Mouse (Mus musculus): ENCODE data around the gene Vapb. TPM values are rescaled to one million over a fixed set of nuclear protein-coding genes. Genes with fewer than 3 reads are reported as not detected.

Vapb gene
- total RNA-seq, 2 experiments from 2014 or later = 5.9 to 19.5 TPM

DNA sequence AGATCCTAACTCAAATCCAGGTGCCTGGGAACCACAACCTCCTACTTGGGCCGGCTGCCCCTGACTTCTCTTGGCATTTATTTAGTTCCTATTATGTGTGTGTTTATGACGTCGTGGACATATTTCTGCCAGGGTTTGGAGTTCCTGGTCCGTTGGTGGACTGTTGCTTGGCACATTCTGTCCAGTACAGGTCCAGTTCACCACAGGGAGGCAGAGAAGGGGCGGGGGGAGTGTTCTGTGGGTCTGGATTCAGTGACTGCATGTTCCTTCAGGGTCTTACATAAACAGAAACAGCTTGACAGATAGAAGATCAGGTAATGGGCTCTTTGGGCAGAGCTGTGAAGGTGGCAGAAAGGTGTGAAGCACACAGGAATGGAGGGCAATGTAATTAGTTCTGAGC lies 75.8 kb downstream of the Vapb start:
- no peak for ATAC-seq (replicated peaks; ENCODE audit: low FRiP score, poor library complexity, severe bottlenecking)

DNA sequence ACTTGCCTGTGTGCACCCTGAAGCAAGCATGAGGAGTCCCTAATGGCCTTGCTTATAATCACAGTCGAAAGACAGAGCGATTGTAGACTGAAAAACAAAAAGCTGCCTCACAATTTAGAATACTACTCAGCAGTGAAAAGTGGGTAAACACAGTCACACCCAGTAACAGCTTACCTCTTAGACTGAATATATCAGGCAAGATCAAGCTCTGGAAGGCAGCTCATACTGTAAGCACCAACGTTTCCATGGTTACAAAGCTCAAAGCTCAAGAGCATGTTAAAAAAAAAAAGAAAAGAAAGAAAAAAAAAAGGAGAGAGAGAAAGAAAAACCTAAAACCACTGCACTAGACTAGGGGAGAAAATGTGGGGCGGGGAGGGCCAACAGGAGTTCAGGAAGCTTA lies 89.0 kb downstream of the Vapb start:
- ATAC-seq (replicated peaks; ENCODE audit: low FRiP score, poor library complexity, severe bottlenecking) = no peak

DNA sequence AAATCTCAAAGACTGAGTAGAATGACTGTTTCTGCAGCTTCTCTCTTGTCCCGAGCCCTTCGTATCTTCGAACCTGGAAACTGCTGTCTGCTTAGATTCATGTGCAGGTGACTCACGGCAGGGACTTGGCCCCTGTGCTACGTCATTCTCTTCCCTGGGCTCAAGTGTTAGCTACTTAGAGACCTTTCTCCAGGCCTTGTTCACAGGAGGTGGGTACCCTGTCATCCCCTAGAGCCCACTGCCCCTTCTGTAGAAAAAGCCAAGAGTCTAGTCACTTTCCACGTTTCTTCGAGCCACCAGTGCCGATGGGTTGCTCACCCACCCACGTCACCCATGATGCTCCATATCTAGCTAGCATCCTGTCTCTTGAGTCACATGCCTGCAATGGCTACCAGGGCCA lies 89.9 kb downstream of the Vapb start:
- no peak for ATAC-seq (replicated peaks; ENCODE audit: low FRiP score, poor library complexity, severe bottlenecking)

DNA sequence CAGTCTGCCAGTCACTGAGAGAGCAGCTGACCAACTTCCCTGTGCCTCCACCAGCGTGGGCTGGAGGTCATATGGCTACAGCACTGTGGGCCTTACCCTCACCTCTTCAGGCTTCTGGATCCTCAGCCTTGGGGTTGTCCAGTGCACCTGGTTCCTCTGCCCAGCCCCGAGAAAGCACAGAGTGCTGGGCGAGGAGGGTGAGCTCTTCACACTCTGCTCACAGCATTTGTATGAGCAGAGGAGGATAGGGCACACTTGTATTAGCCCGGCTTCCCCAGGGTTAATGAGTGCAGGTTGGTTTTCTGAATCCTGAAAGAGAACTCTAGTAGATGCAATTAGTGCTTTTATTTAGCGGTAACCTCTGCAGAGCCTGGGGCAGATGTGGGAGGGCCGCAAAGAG lies 90.8 kb downstream of the Vapb start:
- ATAC-seq (replicated peaks; ENCODE audit: low FRiP score, poor library complexity, severe bottlenecking) = no peak

DNA sequence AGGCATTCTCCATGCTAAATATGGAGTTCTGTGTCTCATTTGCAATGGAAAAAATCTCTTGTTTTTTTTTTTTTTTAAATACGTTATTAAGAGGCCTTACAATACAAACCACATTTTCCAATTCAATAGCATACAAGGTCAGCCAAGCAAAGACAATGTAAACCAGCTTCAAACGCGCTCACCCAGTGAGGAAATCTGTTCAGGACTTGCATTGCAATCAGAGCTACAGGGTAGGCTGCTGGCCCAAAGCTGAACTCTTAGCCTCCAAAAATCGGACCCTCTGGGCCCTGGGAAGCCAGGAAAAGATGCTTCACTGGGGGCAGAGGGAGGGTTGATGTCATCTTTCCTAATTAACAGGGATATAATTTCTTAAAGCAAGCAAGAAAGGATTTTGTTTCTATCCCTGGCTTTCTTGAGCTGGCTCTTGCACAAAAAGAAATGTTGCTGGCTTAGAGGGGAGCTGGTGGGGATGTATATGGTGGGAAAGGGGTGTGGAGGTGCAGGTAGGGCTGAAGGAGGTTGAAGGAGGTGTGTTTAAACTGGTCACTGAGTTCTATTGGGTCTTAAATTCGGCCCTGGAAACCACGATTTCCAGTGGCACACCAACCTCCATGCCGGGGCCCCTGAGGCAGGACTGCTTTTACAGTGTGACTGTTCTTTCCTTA lies 95.6 kb downstream of the Vapb start:
- ATAC-seq (replicated peaks; ENCODE audit: low FRiP score, poor library complexity, severe bottlenecking) = no peak

Other genes with a start within 250 kb of the Vapb start
- gene 1700021F07Rik, start 214.9 kb upstream of the Vapb start, total RNA-seq (2015; ENCODE audit: low replicate concordance) = not detected in 2 replicates
- gene 1700021F07Rik, start 214.9 kb upstream of the Vapb start, total RNA-seq (2017; ENCODE audit: low replicate concordance) = not detected in 2 replicates
- gene Ankrd60, start 159.1 kb upstream of the Vapb start, total RNA-seq (2015; ENCODE audit: low replicate concordance) = not detected in 2 replicates
- gene Ankrd60, start 159.1 kb upstream of the Vapb start, total RNA-seq (2017; ENCODE audit: low replicate concordance) = not detected in 2 replicates
- 10.1 and 15.9 TPM in 2 replicates for gene Rab22a, start 77.8 kb upstream of the Vapb start, total RNA-seq (2015; ENCODE audit: low replicate concordance)
- gene Rab22a, start 77.8 kb upstream of the Vapb start, total RNA-seq (2017; ENCODE audit: low replicate concordance) = 7.1 and 9.9 TPM in 2 replicates
- not detected in 2 replicates for gene 1700010B08Rik, start 18.1 kb upstream of the Vapb start, total RNA-seq (2015; ENCODE audit: low replicate concordance)
- not detected in 2 replicates for gene 1700010B08Rik, start 18.1 kb upstream of the Vapb start, total RNA-seq (2017; ENCODE audit: low replicate concordance)

All from erythroid progenitor cell, adult 5-6 weeks (primary cell).